Mouse (Mus musculus): ENCODE measurements around the gene Btbd35f11.
"Not testable (repeated sequence)": the region's sequence is repeated elsewhere in the genome, so short reads cannot be mapped to it uniquely, and the experiment has no call there.

The Btbd35f11 gene

GRCm38 (mm10) chrX:3443590-3443989 is at the start of gene Btbd35f11:
Gene Btbd35f11, minus strand, starts transcription at chrX:3443690.
- H3K4me1 ChIP-seq (replicated peaks; ENCODE audit: low read depth, low read length); H3K9me3 ChIP-seq (ENCODE audit: low read length); H3K4me3 ChIP-seq (replicated peaks; ENCODE audit: low read length); H3K27me3 ChIP-seq (ENCODE audit: insufficient read depth, low read length); H3K36me3 ChIP-seq (ENCODE audit: insufficient read depth, low read length): not testable (repeated sequence)

- not testable (repeated sequence) for H3K36me3 ChIP-seq (ENCODE audit: insufficient read depth, low read length); H3K9me3 ChIP-seq (ENCODE audit: low read length); H3K4me1 ChIP-seq (replicated peaks; ENCODE audit: low read depth, low read length); H3K27me3 ChIP-seq (ENCODE audit: insufficient read depth, low read length); H3K4me3 ChIP-seq (replicated peaks; ENCODE audit: low read length)
These were observed 33.5 kb downstream of the Btbd35f11 start for GRCm38 (mm10) chrX:3409946-3410345.
